In the genomic region with DNA sequence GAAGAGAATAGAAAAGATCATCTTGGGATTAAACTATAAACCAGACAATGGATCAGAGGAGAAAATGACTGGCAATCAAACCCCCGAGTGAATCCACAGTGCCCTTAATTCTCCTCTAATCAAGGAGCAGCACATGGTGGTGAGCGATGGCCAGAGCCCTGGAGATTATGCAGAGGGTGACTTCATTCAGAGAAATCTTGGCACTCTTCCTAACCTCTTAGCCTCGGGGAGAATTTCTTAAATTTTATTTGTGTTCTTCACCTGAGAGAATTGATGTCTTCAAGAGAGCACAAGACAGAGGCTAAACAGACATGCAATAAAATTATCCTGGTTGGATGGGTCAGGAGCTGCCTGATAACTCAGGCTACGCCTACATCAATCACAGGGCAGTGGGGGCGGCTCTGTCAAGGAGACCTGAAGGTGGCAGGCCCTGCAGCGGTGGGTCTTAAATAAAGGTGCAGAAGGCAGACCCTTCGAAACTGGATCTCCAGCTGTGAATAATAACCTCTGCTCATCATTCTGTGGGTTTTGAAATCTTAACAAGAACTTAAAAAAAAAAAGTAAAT, we compare ENCODE assay signal across 14 mouse cellular contexts.
A peak's percentile ranks its signal among the peaks of the same experiment; 100 is the strongest.
DNase-seq lines count a peak whose midpoint lies in the region; ATAC-seq and TF ChIP-seq lines count a peak whose summit lies in the region.
"Had no signal": no experiment of that assay in that cellular context is flagged by ENCODE, and none has a peak within 500 bp of the region (broad histone marks: within the 10 kb centered on the region; RNA-seq: fewer than 3 reads in every experiment).

No protein-coding gene starts in this region.

- H3K36me3 ChIP-seq in embryonic facial prominence, embryonic 14.5 days (ENCODE audit: control insufficient read depth, insufficient read depth, low read length), result no peaks in the 10 kb centered on the region
- H3K36me3 ChIP-seq in embryonic facial prominence, embryonic 10.5 days (replicated peaks), result no peaks in the 10 kb centered on the region
- H3K36me3 ChIP-seq in hindbrain, embryonic 12.5 days, result no peaks in the 10 kb centered on the region
- H3K36me3 ChIP-seq in midbrain, postnatal 0 days (ENCODE audit: insufficient read depth, low read length), result no peaks in the 10 kb centered on the region
- H3K36me3 ChIP-seq: lung, embryonic 15.5 days had no signal

- 0 out of 2 replicates have a peak, but pooled peaks cover 3% of the 10 kb centered on the region for H3K9me3 ChIP-seq in embryonic facial prominence, embryonic 14.5 days (ENCODE audit: control insufficient read depth, low read length)
- H3K9me3 ChIP-seq in embryonic facial prominence, embryonic 10.5 days, result no peaks in the 10 kb centered on the region
- no peaks in the 10 kb centered on the region for H3K9me3 ChIP-seq in hindbrain, embryonic 12.5 days (replicated peaks)
- no peaks in the 10 kb centered on the region for H3K9me3 ChIP-seq in midbrain, postnatal 0 days (ENCODE audit: low read length)
- H3K9me3 ChIP-seq: lung, embryonic 15.5 days had no signal

- no peak overlapping the region for H3K27ac ChIP-seq in embryonic facial prominence, embryonic 14.5 days (replicated peaks; ENCODE audit: low read depth, low read length)
- H3K27ac ChIP-seq in embryonic facial prominence, embryonic 10.5 days (replicated peaks), result no peak overlapping the region
- H3K27ac ChIP-seq in hindbrain, embryonic 12.5 days, result peak overlapping the region; percentile 55
- no peak overlapping the region for H3K27ac ChIP-seq in midbrain, postnatal 0 days (ENCODE audit: low read depth, low read length)
- H3K27ac ChIP-seq: lung, embryonic 15.5 days had no signal

- no peak overlapping the region for H3K9ac ChIP-seq in embryonic facial prominence, embryonic 14.5 days (ENCODE audit: low read depth, low read length)
- H3K9ac ChIP-seq in hindbrain, embryonic 12.5 days, result no peak overlapping the region
- no peak overlapping the region for H3K9ac ChIP-seq in midbrain, postnatal 0 days (replicated peaks; ENCODE audit: low read length, poor library complexity, severe bottlenecking)
- H3K9ac ChIP-seq: lung, embryonic 15.5 days had no signal

- H3K27me3 ChIP-seq in embryonic facial prominence, embryonic 14.5 days (replicated peaks; ENCODE audit: control insufficient read depth, insufficient read depth, low read length), result no peaks in the 10 kb centered on the region
- no peaks in the 10 kb centered on the region for H3K27me3 ChIP-seq in embryonic facial prominence, embryonic 10.5 days (replicated peaks; ENCODE audit: low read depth, poor library complexity, severe bottlenecking)
- H3K27me3 ChIP-seq in hindbrain, embryonic 12.5 days, result no peaks in the 10 kb centered on the region
- H3K27me3 ChIP-seq in midbrain, postnatal 0 days (ENCODE audit: insufficient read depth, low read length), result no peaks in the 10 kb centered on the region
- H3K27me3 ChIP-seq: lung, embryonic 15.5 days had no signal

- WGBS in embryonic facial prominence, embryonic 14.5 days, result 45% methylated on average over 7 of the region's 7 CpGs
- WGBS in embryonic facial prominence, embryonic 10.5 days, result 71% methylated on average over 7 of the region's 7 CpGs
- 51% methylated on average over 7 of the region's 7 CpGs for WGBS in hindbrain, embryonic 12.5 days
- 40% methylated on average over 7 of the region's 7 CpGs for WGBS in midbrain, postnatal 0 days

- no peak for TF ChIP-seq CTCF in midbrain, postnatal 0 days (IDR thresholded peaks at IDR 0.05)

- H3K4me1 ChIP-seq in embryonic facial prominence, embryonic 14.5 days (ENCODE audit: control insufficient read depth, insufficient read depth, low read length), result no peaks in the 10 kb centered on the region
- H3K4me1 ChIP-seq in embryonic facial prominence, embryonic 10.5 days, result 0 out of 2 replicates have a peak, but pooled peaks cover 6% of the 10 kb centered on the region
- H3K4me1 ChIP-seq in hindbrain, embryonic 12.5 days, result peaks cover 7% of the 10 kb centered on the region
- no peaks in the 10 kb centered on the region for H3K4me1 ChIP-seq in midbrain, postnatal 0 days (ENCODE audit: insufficient read depth, low read length)
- H3K4me1 ChIP-seq: lung, embryonic 15.5 days had no signal

- H3K4me3 ChIP-seq in embryonic facial prominence, embryonic 14.5 days (ENCODE audit: low read depth, low read length), result no peak overlapping the region
- no peak overlapping the region for H3K4me3 ChIP-seq in embryonic facial prominence, embryonic 10.5 days
- H3K4me3 ChIP-seq in hindbrain, embryonic 12.5 days, result no peak overlapping the region
- H3K4me3 ChIP-seq in midbrain, postnatal 0 days (ENCODE audit: low read depth, low read length), result no peak overlapping the region
- H3K4me3 ChIP-seq: erythroblast, embryonic 14.5 days; lung, embryonic 15.5 days had no signal

- intact Hi-C loops in left cerebral cortex, postnatal 4 days (cut with DNase I), result no loop called here

- ATAC-seq in embryonic facial prominence, embryonic 14.5 days (ENCODE audit: low read depth), result peak; percentile 50; the same call in 1 of the 2 replicates
- ATAC-seq in hindbrain, embryonic 12.5 days (ENCODE audit: low FRiP score), result peak; percentile 46; the same call in 1 of the 2 replicates
- ATAC-seq in midbrain, postnatal 0 days (ENCODE audit: low FRiP score), result 0 out of 2 replicates have a peak, but pooled peaks have one; percentile 44
- ATAC-seq in megakaryocyte progenitor cell, adult 5-6 weeks (replicated peaks; ENCODE audit: poor library complexity), result no peak

- peak; percentile 29 for DNase-seq in embryonic facial prominence, embryonic 14.5 days (ENCODE audit: low spot score)
- no peak for DNase-seq in embryonic facial prominence, embryonic 10.5 days (ENCODE audit: low spot score)
- DNase-seq in left cerebral cortex, postnatal 4 days, result peak; percentile 21
- DNase-seq in left cerebral cortex, adult 8-10 months (ENCODE audit: low spot score in 2 of 2), result no peak
- peak; percentile 31 for DNase-seq in midbrain, postnatal 0 days (ENCODE audit: low spot score)
- no peak for DNase-seq in thymus, postnatal 10 days (ENCODE audit: low spot score in 2 of 2)
- DNase-seq: B cell, adult 2 months; cerebellum, adult 11 months; kidney, adult 9 months; liver had no signal

- no peak overlapping the region for H3K4me2 ChIP-seq in embryonic facial prominence, embryonic 14.5 days (ENCODE audit: low read depth, low read length)
- H3K4me2 ChIP-seq in hindbrain, embryonic 12.5 days (replicated peaks), result no peak overlapping the region
- no peak overlapping the region for H3K4me2 ChIP-seq in midbrain, postnatal 0 days (ENCODE audit: low read depth, low read length, poor library complexity, severe bottlenecking)
- H3K4me2 ChIP-seq: lung, embryonic 15.5 days had no signal

Comparison
In these comparisons a context has a peak if more than half of its experiments do, and no peak if none do; other contexts are left out.
1. DNase-seq: peak in embryonic facial prominence, embryonic 14.5 days (single experiment), left cerebral cortex, postnatal 4 days (single experiment) and midbrain, postnatal 0 days (single experiment); none in embryonic facial prominence, embryonic 10.5 days (single experiment), left cerebral cortex, adult 8-10 months (0 of 2) and thymus, postnatal 10 days (0 of 2).